Mouse (Mus musculus): ENCODE measurements around the gene Gzmb.
"Not testable (repeated sequence)": the region's sequence is repeated elsewhere in the genome, so short reads cannot be mapped to it uniquely, and the experiment has no call there.

Gene Gzmb

GRCm38 (mm10) chr14:56262153-56262552 is at the start of gene Gzmb:
Gzmb (minus strand) TSS chr14:56262260.
- no peak for DNase-seq (ENCODE audit: low spot score)

GRCm38 (mm10) chr14:56311801-56312200 is 49.7 kb upstream of the Gzmb start:
- not testable (repeated sequence) for DNase-seq (ENCODE audit: low spot score)

GRCm38 (mm10) chr14:56310238-56310637 is 48.2 kb upstream of the Gzmb start:
- no peak for DNase-seq (ENCODE audit: low spot score)

GRCm38 (mm10) chr14:56304149-56304548 is 42.1 kb upstream of the Gzmb start:
- DNase-seq (ENCODE audit: low spot score), result peak; percentile 60

GRCm38 (mm10) chr14:56303506-56304025 is 41.5 kb upstream of the Gzmb start:
- no peak for DNase-seq (ENCODE audit: low spot score)

DNA sequence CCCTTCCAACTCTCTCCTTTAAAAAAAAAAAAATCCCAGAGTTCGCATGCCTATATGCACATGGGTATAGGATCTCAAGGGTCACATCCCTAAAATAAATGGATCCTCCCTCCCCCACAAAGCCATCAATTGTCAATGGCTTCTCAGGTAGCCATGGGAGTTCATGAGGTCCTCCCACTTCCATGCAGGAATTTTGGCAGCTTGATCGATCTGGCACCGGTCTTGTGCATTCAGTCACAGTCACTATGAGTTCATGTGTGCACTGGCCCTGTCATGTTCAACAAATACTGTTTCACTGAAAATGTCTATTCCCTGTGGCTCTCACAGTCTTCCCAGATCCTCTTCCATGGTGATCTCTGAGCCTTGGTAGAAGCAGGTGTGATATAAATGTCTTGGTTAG is 40.0 kb upstream of the Gzmb start:
- DNase-seq (ENCODE audit: low spot score), result no peak

- DNase-seq (ENCODE audit: low spot score), result peak; percentile 23
Observed at GRCm38 (mm10) chr14:56296786-56297185, 34.7 kb upstream of the Gzmb start.

DNA sequence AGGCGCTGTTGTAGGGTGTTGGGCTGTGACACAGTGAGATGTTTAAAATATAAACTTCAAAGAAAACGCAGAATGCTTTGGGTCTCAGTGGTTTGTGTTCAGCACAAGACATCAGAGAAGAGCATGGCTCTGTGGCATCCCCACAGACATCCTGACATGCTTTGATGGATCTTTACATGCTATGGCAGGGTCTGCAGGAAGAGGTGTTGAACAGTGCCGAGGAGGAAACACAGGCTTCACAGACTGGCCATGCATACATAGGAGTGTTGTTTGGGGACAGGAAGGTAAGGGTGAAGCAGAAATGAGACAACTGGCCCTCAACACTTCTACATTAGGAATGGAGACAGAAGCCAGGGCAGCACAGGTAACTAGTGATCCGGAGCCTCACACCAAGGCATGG is 34.0 kb upstream of the Gzmb start:
- peak; percentile 8 for DNase-seq (ENCODE audit: low spot score)

GRCm38 (mm10) chr14:56293146-56293545 is 31.1 kb upstream of the Gzmb start:
- no peak for DNase-seq (ENCODE audit: low spot score)

GRCm38 (mm10) chr14:56288651-56289050 is 26.6 kb upstream of the Gzmb start:
- DNase-seq (ENCODE audit: low spot score), result no peak

- no peak for DNase-seq (ENCODE audit: low spot score)
Observed at GRCm38 (mm10) chr14:56287806-56288205, 25.7 kb upstream of the Gzmb start.

- no peak for DNase-seq (ENCODE audit: low spot score)
Observed at GRCm38 (mm10) chr14:56284356-56285325, 22.6 kb upstream of the Gzmb start.

GRCm38 (mm10) chr14:56283816-56284215 is 21.8 kb upstream of the Gzmb start:
- no peak for DNase-seq (ENCODE audit: low spot score)

DNA sequence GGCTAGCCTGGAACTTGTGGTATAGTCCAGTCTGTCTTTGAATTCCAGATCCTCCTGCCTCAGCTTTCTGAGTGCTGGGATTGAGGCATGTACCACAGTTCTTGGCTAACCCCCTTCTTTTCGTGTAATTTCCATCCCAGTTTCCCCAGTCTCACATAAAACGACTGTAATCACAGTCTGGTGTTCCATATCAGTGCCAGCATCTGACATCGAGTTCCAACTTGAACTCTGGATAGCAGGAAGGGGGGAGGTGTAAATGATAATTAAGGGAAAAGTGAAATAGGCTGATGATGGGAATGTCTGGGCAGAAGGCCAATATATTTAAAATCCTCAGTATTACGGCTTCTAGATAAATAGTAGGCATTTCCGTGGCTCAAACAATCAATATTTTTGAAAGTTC is 19.0 kb upstream of the Gzmb start:
- DNase-seq (ENCODE audit: low spot score), result no peak

- DNase-seq (ENCODE audit: low spot score), result not testable (repeated sequence)
Observed at GRCm38 (mm10) chr14:56278691-56279090, 16.6 kb upstream of the Gzmb start.

- DNase-seq (ENCODE audit: low spot score), result not testable (repeated sequence)
Observed at GRCm38 (mm10) chr14:56276096-56276495, 14.0 kb upstream of the Gzmb start.

GRCm38 (mm10) chr14:56266109-56266508 is 4.0 kb upstream of the Gzmb start:
- DNase-seq (ENCODE audit: low spot score), result no peak

DNA sequence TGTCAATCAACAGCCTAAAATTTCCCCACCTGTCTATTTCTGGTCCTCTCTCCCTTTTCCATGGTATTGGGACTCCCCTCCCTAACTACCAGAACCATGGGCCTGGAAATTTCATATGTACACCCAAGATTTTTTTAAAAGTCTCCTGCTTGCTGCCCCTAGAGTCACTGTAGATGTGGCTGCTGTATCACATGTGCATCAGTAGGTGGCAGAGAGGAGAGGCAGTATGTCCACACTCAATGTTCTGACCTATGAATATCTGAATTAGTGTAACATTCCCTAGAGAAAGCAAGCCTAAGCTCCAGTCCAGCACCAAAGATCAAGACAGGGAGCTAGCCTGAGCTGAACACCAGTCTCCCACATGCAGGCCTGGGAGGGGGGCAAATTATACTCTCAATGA is 21.7 kb downstream of the Gzmb start:
- no peak for DNase-seq (ENCODE audit: low spot score)

- no peak for DNase-seq (ENCODE audit: low spot score)
Observed at GRCm38 (mm10) chr14:56234556-56234955, 27.5 kb downstream of the Gzmb start, which contains the start of gene Gzmc. Gzmc (minus strand) TSS chr14:56234656.

DNA sequence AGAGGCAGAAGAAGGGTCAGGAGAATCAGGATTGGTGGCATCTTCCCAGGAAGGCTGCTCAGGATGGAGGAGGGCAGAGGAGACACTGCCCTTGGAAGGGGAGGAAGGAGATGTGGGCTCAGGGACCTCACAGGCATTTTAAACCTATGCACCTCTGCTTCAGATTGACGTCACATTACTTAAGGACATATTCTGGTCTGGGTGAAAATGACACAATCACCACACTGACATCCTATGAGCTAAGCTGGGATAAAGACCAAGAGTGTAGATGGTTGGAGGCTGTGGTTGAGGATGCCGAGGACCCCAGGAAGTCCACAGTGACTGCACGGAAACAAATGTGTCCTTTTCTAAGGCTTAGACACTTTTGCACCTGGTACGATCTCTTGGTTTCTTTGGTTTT is 50.7 kb downstream of the Gzmb start, which contains the start of gene Gzmf:
TSS of gene Gzmf (minus strand) at position 101 of the 400 bp plus-strand sequence.
- DNase-seq (ENCODE audit: low spot score), result no peak

Data from lung, postnatal 25 days (tissue).